Mouse (Mus musculus): Measurements from ENCODE around the gene Gzmm. TPM values are rescaled to one million over a fixed set of nuclear protein-coding genes. Genes with fewer than 3 reads are reported as not detected.

Gene Gzmm
- total RNA-seq, 1 experiment, result 2.5 TPM

GRCm38 (mm10) chr10:79743650-79744365, 55.0 kb downstream of the Gzmm start:
- TF ChIP-seq ZC3H11A (IDR thresholded peaks at IDR 0.05; ENCODE audit: borderline replicate concordance, low read depth, low read length) (no peak), CHD2 (IDR thresholded peaks at IDR 0.05; ENCODE audit: low read depth, low read length) (no peak), HCFC1 (IDR thresholded peaks at IDR 0.05; ENCODE audit: borderline replicate concordance, insufficient read depth, low read length) (no peak), MAFK (IDR thresholded peaks at IDR 0.05; ENCODE audit: insufficient read depth, low read depth, low read length) (no peak), ZNF384 (IDR thresholded peaks at IDR 0.05; ENCODE audit: low read depth, low read length) (no peak)
- H3K4me1 ChIP-seq (ENCODE audit: control insufficient read depth in 2 of 2, insufficient read depth in 2 of 2, low read length in 2 of 2, poor library complexity in 1 of 2), result peaks cover 0 to 3% of the 10 kb centered on the region in 2 experiments; a peak in 2 of 4 replicates
- no peak overlapping the region for H3K9ac ChIP-seq (ENCODE audit: insufficient read depth, low read depth, low read length, poor library complexity, severe bottlenecking)
- in situ Hi-C loops (cut with MboI; ENCODE audit: low sequenced_read_pairs in 2 of 2, unreplicated experiment in 2 of 2), result no loop called here
- peaks cover 16% of the 10 kb centered on the region; the same call in 1 of the 2 replicates for H3K9me3 ChIP-seq (ENCODE audit: control insufficient read depth, insufficient read depth, low read depth, low read length)
- no peak for DNase-seq (ENCODE audit: low read depth, low spot score)
- no peak overlapping the region for H3K27ac ChIP-seq (ENCODE audit: insufficient read depth, low read depth, low read length, poor library complexity, severe bottlenecking)
- H3K36me3 ChIP-seq (ENCODE audit: control insufficient read depth, insufficient read depth, low read length, poor library complexity, severe bottlenecking), result peaks cover 46% of the 10 kb centered on the region
- H3K4me3 ChIP-seq (ENCODE audit: insufficient read depth in 1 of 2, low read depth in 1 of 2, low read length in 2 of 2, poor library complexity in 1 of 2, severe bottlenecking in 1 of 2), result no peak overlapping the region

Other genes starting within 250 kb of the Gzmm start
- gene Vmn2r83, start 220.3 kb upstream of the Gzmm start, total RNA-seq (2012; rRNA removed), result not detected in 2 replicates
- 27.2 and 32.2 TPM in 2 replicates for gene Plpp2, start 155.2 kb upstream of the Gzmm start, total RNA-seq (2012; rRNA removed)
- 58.5 and 89.6 TPM in 2 replicates for gene Mier2, start 133.8 kb upstream of the Gzmm start, total RNA-seq (2012; rRNA removed)
- gene Theg, start 101.7 kb upstream of the Gzmm start, total RNA-seq (2012; rRNA removed), result not detected in 2 replicates
- 0.31 and 0.58 TPM in 2 replicates for gene C2cd4c, start 75.0 kb upstream of the Gzmm start, total RNA-seq (2012; rRNA removed)
- gene Shc2, start 51.1 kb upstream of the Gzmm start, total RNA-seq (2012; rRNA removed), result 4.3 and 8.6 TPM in 2 replicates
- gene Odf3l2, start 43.3 kb upstream of the Gzmm start, total RNA-seq (2012; rRNA removed), result not detected in 2 replicates
- 2.7 and 6.3 TPM in 2 replicates for gene Madcam1, start 24.5 kb upstream of the Gzmm start, total RNA-seq (2012; rRNA removed)
- 29.9 and 46.7 TPM in 2 replicates for gene Tpgs1, start 19.7 kb upstream of the Gzmm start, total RNA-seq (2012; rRNA removed)
- 491 and 507 TPM in 2 replicates for gene Cdc34, start 6.8 kb upstream of the Gzmm start, total RNA-seq (2012; rRNA removed)
- gene Bsg, start 15.5 kb downstream of the Gzmm start, total RNA-seq (2012; rRNA removed), result 858 and 1,196 TPM in 2 replicates
- gene Hcn2, start 27.6 kb downstream of the Gzmm start, total RNA-seq (2012; rRNA removed), result 5.0 and 11.8 TPM in 2 replicates
- gene Polrmt, start 57.6 kb downstream of the Gzmm start, total RNA-seq (2012; rRNA removed), result 109 and 159 TPM in 2 replicates
- gene Fgf22, start 66.1 kb downstream of the Gzmm start, total RNA-seq (2012; rRNA removed), result 1.5 and 1.9 TPM in 2 replicates
- 66.7 and 70.8 TPM in 2 replicates for gene Rnf126, start 77.9 kb downstream of the Gzmm start, total RNA-seq (2012; rRNA removed)
- 5.7 and 7.1 TPM in 2 replicates for gene Fstl3, start 88.3 kb downstream of the Gzmm start, total RNA-seq (2012; rRNA removed)
- 0.27 and 0.37 TPM in 2 replicates for gene Prss57, start 101.9 kb downstream of the Gzmm start, total RNA-seq (2012; rRNA removed)
- gene Palm, start 104.6 kb downstream of the Gzmm start, total RNA-seq (2012; rRNA removed), result 10.7 and 12.7 TPM in 2 replicates
- 1.7 and 2.2 TPM in 2 replicates for gene Misp, start 132.0 kb downstream of the Gzmm start, total RNA-seq (2012; rRNA removed)
- 403 and 408 TPM in 2 replicates for gene Ptbp1, start 165.4 kb downstream of the Gzmm start, total RNA-seq (2012; rRNA removed)
- gene Prtn3, start 185.5 kb downstream of the Gzmm start, total RNA-seq (2012; rRNA removed), result 1.0 and 1.3 TPM in 2 replicates
- gene Plppr3, start 185.6 kb downstream of the Gzmm start, total RNA-seq (2012; rRNA removed), result 3.7 and 7.8 TPM in 2 replicates
- not detected in 2 replicates for gene Elane, start 197.2 kb downstream of the Gzmm start, total RNA-seq (2012; rRNA removed)
- not detected in 2 replicates for gene Cfd, start 201.8 kb downstream of the Gzmm start, total RNA-seq (2012; rRNA removed)
- gene Med16, start 219.9 kb downstream of the Gzmm start, total RNA-seq (2012; rRNA removed), result 21.0 and 24.9 TPM in 2 replicates
- gene Gm26602, start 221.8 kb downstream of the Gzmm start, total RNA-seq (2012; rRNA removed), result 2.3 and 8.3 TPM in 2 replicates
- 0.85 and 2.4 TPM in 2 replicates for gene Kiss1r, start 228.0 kb downstream of the Gzmm start, total RNA-seq (2012; rRNA removed)
- 24.0 and 28.2 TPM in 2 replicates for gene R3hdm4, start 232.2 kb downstream of the Gzmm start, total RNA-seq (2012; rRNA removed)
- gene Arid3a, start 238.0 kb downstream of the Gzmm start, total RNA-seq (2012; rRNA removed), result 10.8 and 16.3 TPM in 2 replicates